Mouse (Mus musculus) CH12.LX (cell line): Measurements from ENCODE around the gene Sgo2b. TPM values are rescaled to one million over a fixed set of nuclear protein-coding genes. Genes with fewer than 3 reads are reported as not detected.
"Not testable (repeated sequence)": the region's sequence is repeated elsewhere in the genome, so short reads cannot be mapped to it uniquely, and the experiment has no call there.

ENCODE experiments used
- DNase-seq: peaks from one replicate; pipeline ENCODE4 v3.0.0-alpha.2; 2013; ENCODE audit errors: extremely low read depth
- H3K27ac ChIP-seq: 2 replicates; pipeline ENCODE4 v1.5.1; 2012; ENCODE audit warnings: low read depth, mild to moderate bottlenecking, control low read depth, moderate library complexity; ENCODE audit not compliant: insufficient read depth
- H3K27me3 ChIP-seq: replicated peaks from 2 replicates; pipeline ENCODE3; 2012; ENCODE audit warnings: inconsistent platforms
- H3K36me3 ChIP-seq, 2 experiments: replicated peaks in 1 of 2; 2 replicates each; pipeline versions ENCODE3 to v1.6.1; 2012; ENCODE audit warnings: inconsistent platforms in 1 of 2, low read length in 1 of 2, mild to moderate bottlenecking in 1 of 2, mixed read lengths in 1 of 2, moderate library complexity in 1 of 2; ENCODE audit not compliant: control insufficient read depth in 1 of 2, insufficient read depth in 1 of 2
- H3K4me1 ChIP-seq, 2 experiments: 2 replicates each; pipeline ENCODE4 v1.6.1; 2012; ENCODE audit warnings: inconsistent platforms in 1 of 2, moderate library complexity in 1 of 2; ENCODE audit not compliant: insufficient read depth in 2 of 2, control insufficient read depth in 1 of 2
- H3K4me2 ChIP-seq: 2 replicates; pipeline ENCODE4 v1.6.1; 2012; ENCODE audit warnings: low read depth, mild to moderate bottlenecking, control low read depth; ENCODE audit not compliant: poor library complexity, insufficient read depth, severe bottlenecking
- H3K4me3 ChIP-seq, 3 experiments: fragments of 150-350 bp in 1 of 3; sonication (generic) in 1 of 3; replicated peaks in 1 of 3; 2 replicates each; pipeline versions ENCODE3 to v1.5.1; 2011 to 2012; ENCODE audit warnings: low read depth in 2 of 3, low read length in 2 of 3, mild to moderate bottlenecking in 2 of 3, moderate library complexity in 2 of 3, control low read depth in 1 of 3, improper control_type of control experiment in 1 of 3, inconsistent platforms in 1 of 3, mixed read lengths in 1 of 3; ENCODE audit not compliant: poor library complexity in 1 of 3
- H3K79me2 ChIP-seq: replicated peaks from 2 replicates; pipeline ENCODE4 v1.6.1; 2012; ENCODE audit warnings: mild to moderate bottlenecking, moderate library complexity; ENCODE audit not compliant: control insufficient read depth, poor library complexity, insufficient read depth, severe bottlenecking; ENCODE audit errors: extremely low read depth
- H3K9ac ChIP-seq: 2 replicates; pipeline ENCODE4 v1.6.1; 2012; ENCODE audit warnings: low read depth, mild to moderate bottlenecking, control low read depth, moderate library complexity; ENCODE audit not compliant: insufficient read depth
- H3K9me3 ChIP-seq: replicated peaks from 2 replicates; pipeline ENCODE3; 2012; ENCODE audit warnings: low read length, inconsistent platforms, mixed read lengths
- BHLHE40 ChIP-seq: IDR thresholded peaks from 2 replicates; pipeline ENCODE4 v1.6.1; 2011; ENCODE audit warnings: mild to moderate bottlenecking, low read depth, low read length, improper control_type of control experiment
- CHD1 ChIP-seq: IDR thresholded peaks from 2 replicates; pipeline ENCODE4 v1.6.1; 2012; ENCODE audit warnings: low read depth, low read length, improper control_type of control experiment, inconsistent platforms
- CTCF ChIP-seq, 2 experiments: IDR thresholded peaks in 1 of 2; conservative IDR thresholded peaks in 1 of 2; 2 replicates each; pipeline ENCODE4 v1.5.1; 2011 to 2012; ENCODE audit warnings: low read depth in 2 of 2, low read length in 2 of 2, improper control_type of control experiment in 1 of 2, inconsistent platforms in 1 of 2, mild to moderate bottlenecking in 1 of 2, moderate library complexity in 1 of 2
- HCFC1 ChIP-seq: IDR thresholded peaks from 2 replicates; pipeline ENCODE4 v1.6.1; 2012; ENCODE audit warnings: low read depth, mild to moderate bottlenecking, inconsistent platforms, low read length, improper control_type of control experiment
- JUND ChIP-seq: conservative IDR thresholded peaks from 2 replicates; pipeline ENCODE4 v1.6.1; 2011; ENCODE audit warnings: low read depth, low read length, improper control_type of control experiment
- KAT2A ChIP-seq: IDR thresholded peaks from 2 replicates; pipeline ENCODE4 v1.6.1; 2012; ENCODE audit warnings: low read length, improper control_type of control experiment, inconsistent platforms; ENCODE audit not compliant: insufficient replicate concordance
- MAFK ChIP-seq: IDR thresholded peaks from 2 replicates; pipeline ENCODE4 v1.6.1; 2011; ENCODE audit warnings: low read length, improper control_type of control experiment; ENCODE audit not compliant: insufficient replicate concordance
- MAZ ChIP-seq: IDR thresholded peaks from 2 replicates; pipeline ENCODE4 v1.6.1; 2012; ENCODE audit warnings: low read depth, mild to moderate bottlenecking, inconsistent platforms, low read length, improper control_type of control experiment, moderate library complexity
- MXI1 ChIP-seq: IDR thresholded peaks from 2 replicates; pipeline ENCODE4 v1.6.1; 2011; ENCODE audit warnings: mild to moderate bottlenecking, low read depth, low read length, improper control_type of control experiment
- NRF1 ChIP-seq: IDR thresholded peaks from 2 replicates; pipeline ENCODE4 v1.6.1; 2014; ENCODE audit warnings: low read depth, mild to moderate bottlenecking, inconsistent platforms, low read length, improper control_type of control experiment, moderate library complexity
- PAX5 ChIP-seq: IDR thresholded peaks from 2 replicates; pipeline ENCODE4 v1.6.1; 2012; ENCODE audit warnings: low read length, inconsistent platforms, mixed read lengths
- POLR2AphosphoS2 ChIP-seq: IDR thresholded peaks from 2 replicates; pipeline ENCODE4 v1.6.1; 2011; ENCODE audit warnings: low read depth, low read length, improper control_type of control experiment
- RCOR1 ChIP-seq: conservative IDR thresholded peaks from 2 replicates; pipeline ENCODE4 v1.6.1; 2012; ENCODE audit warnings: low read depth, mild to moderate bottlenecking, inconsistent platforms, low read length, improper control_type of control experiment
- SMC3 ChIP-seq: IDR thresholded peaks from 2 replicates; pipeline ENCODE4 v1.6.1; 2011; ENCODE audit warnings: low read depth, low read length, improper control_type of control experiment
- TCF12 ChIP-seq: IDR thresholded peaks from 2 replicates; pipeline ENCODE4 v1.6.1; 2014; ENCODE audit warnings: low read depth, mild to moderate bottlenecking, inconsistent platforms, low read length, improper control_type of control experiment
- UBTF ChIP-seq: IDR thresholded peaks from 2 replicates; pipeline ENCODE4 v1.6.1; 2012; ENCODE audit warnings: low read depth, mild to moderate bottlenecking, inconsistent platforms, low read length, improper control_type of control experiment, moderate library complexity
- USF1 ChIP-seq: IDR thresholded peaks from 2 replicates; pipeline ENCODE4 v1.6.1; 2014; ENCODE audit warnings: low read depth, mild to moderate bottlenecking, inconsistent platforms, low read length, improper control_type of control experiment
- ZC3H11A ChIP-seq: IDR thresholded peaks from 2 replicates; pipeline ENCODE4 v1.6.1; 2012; ENCODE audit warnings: low read depth, mild to moderate bottlenecking, inconsistent platforms, low read length, improper control_type of control experiment
- ZKSCAN1 ChIP-seq: IDR thresholded peaks from 2 replicates; pipeline ENCODE4 v1.6.1; 2012; ENCODE audit warnings: low read depth, inconsistent platforms, low read length, improper control_type of control experiment, borderline replicate concordance
- dilution Hi-C: fragments of 300-500 bp; cut with MboI; formaldehyde crosslinking; loops from 2 replicates; pipeline ENCODE4 v1.14.3; 2020; ENCODE audit warnings: low sequenced_read_pairs; ENCODE audit not compliant: extremely low pct_unique_long_range_greater_than_20kb, extremely low pct_ligation_motif_present
- in situ Hi-C: fragments of 300-500 bp; cut with MboI; formaldehyde crosslinking; loops from 3 replicates; pipeline ENCODE4 v1.14.3; 2019; ENCODE audit warnings: low sequenced_read_pairs, low pct_ligation_motif_present, low pct_unique_long_range_greater_than_20kb, mixed read lengths
- polyA plus RNA-seq: library from polyadenylated mRNA; unstranded; fragments of >175 nt; gene quantifications from 2 replicates; pipeline ENCODE4 v1.2.1, GENCODE M21; 2012; ENCODE audit warnings: low read depth; ENCODE audit not compliant: insufficient read length
- total RNA-seq, 2 experiments: library from RNA; depleted of rRNA; stranded (reverse); fragments of 300-350 nt in 1 of 2; fragments of >200 nt in 1 of 2; gene quantifications; 2 replicates each; pipeline ENCODE4 v1.2.3; 2012 to 2014

Gene Sgo2b
- total RNA-seq (2012; rRNA removed): not detected in 2 replicates
- total RNA-seq (2014; rRNA removed): not detected in 2 replicates
- polyA plus RNA-seq: not detected in 2 replicates

DNA sequence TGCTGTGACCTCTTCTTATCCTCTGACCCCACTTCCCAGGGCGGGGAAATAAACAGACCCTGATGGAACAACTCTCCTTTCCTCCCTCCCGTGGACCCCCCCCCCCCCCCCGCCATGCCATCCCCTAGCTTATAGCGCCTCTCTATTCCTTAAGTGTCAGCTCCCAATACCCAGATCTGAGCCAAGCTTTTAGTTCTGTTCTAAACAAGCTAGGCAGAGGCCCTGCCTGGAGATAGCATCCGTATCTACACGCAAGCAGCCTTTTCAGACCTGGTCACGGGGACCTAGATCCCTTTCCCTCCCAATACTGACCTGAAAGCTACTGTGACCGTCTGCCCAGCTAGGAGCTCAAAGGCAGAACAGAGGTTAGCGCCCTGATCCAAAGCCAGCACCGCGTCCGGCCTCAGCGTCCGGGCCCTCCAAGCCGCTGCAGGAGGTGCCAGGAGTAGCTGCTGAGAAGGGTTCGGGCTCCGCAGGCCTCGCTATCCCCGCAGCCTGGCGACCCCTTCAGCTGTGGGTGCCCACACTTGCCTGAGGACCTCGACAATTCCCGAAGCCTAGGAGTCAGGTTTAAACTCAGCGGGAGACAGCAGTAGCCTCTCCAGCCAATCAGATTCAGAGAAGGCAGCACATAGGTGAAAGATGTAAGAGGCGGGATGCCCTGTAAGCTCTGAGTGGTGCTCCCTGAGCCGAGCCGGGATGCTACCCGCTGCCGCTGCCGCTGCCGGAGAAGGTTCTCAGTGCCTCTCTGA is at the start of gene Sgo2b:
Gene Sgo2b, minus strand, starts transcription at position 623 of the 752 bp plus-strand sequence.
- dilution Hi-C loops: no loop called here

DNA sequence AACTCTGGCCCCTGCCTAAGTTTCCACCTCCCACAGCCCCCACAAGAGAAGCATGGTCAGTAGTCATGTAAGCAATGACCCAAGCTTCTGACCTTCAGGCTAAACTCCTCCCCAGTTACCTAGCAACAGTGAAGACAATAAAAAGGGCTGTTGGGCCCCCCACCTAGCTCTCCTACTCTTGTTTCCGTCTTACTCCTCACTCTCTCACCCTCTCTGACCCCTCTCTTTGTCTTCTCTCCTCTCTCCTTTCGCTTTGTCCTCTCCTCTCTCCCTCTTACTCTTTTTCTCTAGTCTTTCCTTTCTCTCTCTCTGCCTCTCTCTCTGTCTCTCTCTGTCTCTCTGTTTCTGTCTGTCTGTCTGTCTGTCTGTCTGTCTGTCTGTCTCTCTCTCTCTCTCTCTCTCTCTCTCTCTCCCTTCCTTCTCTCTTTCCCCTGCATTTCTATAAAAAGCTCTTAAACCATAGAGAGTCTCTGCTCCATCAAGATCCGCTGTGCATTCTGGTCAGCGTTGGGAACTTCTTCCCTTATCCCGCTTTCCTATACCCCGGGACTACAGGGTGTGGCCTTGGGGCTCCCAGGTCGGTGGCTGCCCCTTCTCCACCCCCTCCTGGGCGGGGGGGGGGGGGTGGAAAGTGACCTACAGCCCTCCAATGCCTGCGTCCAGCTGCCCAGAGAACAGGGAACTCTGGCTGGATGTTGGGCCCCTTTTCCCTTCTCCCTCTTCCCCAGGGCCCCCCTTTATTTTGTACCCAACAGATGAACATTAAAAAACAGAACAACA is 18.8 kb upstream of the Sgo2b start:
- H3K36me3 ChIP-seq, H3K9ac ChIP-seq, H3K79me2 ChIP-seq, in situ Hi-C loops, H3K4me3 ChIP-seq, H3K4me2 ChIP-seq, dilution Hi-C loops, H3K4me1 ChIP-seq, H3K27me3 ChIP-seq, DNase-seq, H3K27ac ChIP-seq: not testable (repeated sequence)
- H3K9me3 ChIP-seq: peaks cover 12% of the 10 kb centered on the region

More for the DNA sequence above, at the start of gene Sgo2b:
- in situ Hi-C loops: no loop called here
- H3K9me3 ChIP-seq: peaks cover 21% of the 10 kb centered on the region
- H3K27me3 ChIP-seq: no peaks in the 10 kb centered on the region
- no peaks in the 10 kb centered on the region for H3K4me1 ChIP-seq
- H3K4me3 ChIP-seq: no peak within 1 kb of the TSS
- no peak within 1 kb of the TSS for H3K4me2 ChIP-seq
- TF ChIP-seq MAFK: no peak
- no peak for TF ChIP-seq PAX5
- TF ChIP-seq MXI1: no peak
- TF ChIP-seq BHLHE40: no peak
- TF ChIP-seq MAZ: no peak
- TF ChIP-seq USF1: no peak
- no peak for TF ChIP-seq ZKSCAN1
- no peak for TF ChIP-seq NRF1
- no peak for TF ChIP-seq CTCF (conservative IDR thresholded peaks at IDR 0.05 in 1 of 2, IDR thresholded peaks at IDR 0.05 in 1 of 2; ENCODE audit: low read depth in 2 of 2, low read length in 2 of 2)
- no peak for TF ChIP-seq TCF12
- no peak for TF ChIP-seq CHD1
- TF ChIP-seq SMC3: no peak
- no peak for TF ChIP-seq HCFC1
- TF ChIP-seq KAT2A: no peak
- TF ChIP-seq UBTF: no peak
- TF ChIP-seq RCOR1: no peak
- TF ChIP-seq ZC3H11A: no peak
- no peak for TF ChIP-seq JUND
- no peak for TF ChIP-seq POLR2AphosphoS2
- H3K9ac ChIP-seq: no peak within 1 kb of the TSS
- DNase-seq: no peak
- no peaks in the 10 kb centered on the region for H3K36me3 ChIP-seq
- no peaks in the 10 kb centered on the region for H3K79me2 ChIP-seq
- no peak within 1 kb of the TSS for H3K27ac ChIP-seq
